Mouse (Mus musculus) CD8-positive naive resting alpha-beta T cell, adult 2 months (primary cell): ENCODE measurements at regions not wholly inside any gene's neighbourhood (a gene's known extent, or its start where the extent isn't known, plus 50 kb on each side); places are given as distances from the start of the nearest gene placed in this dataset.

Source experiments
- DNase-seq, 2 experiments: peaks; one replicate each; pipeline ENCODE4 v3.0.0; 2022; ENCODE audit warnings: low read depth in 2 of 2, low spot score in 2 of 2

GRCm38 (mm10) chr4:47846389-47847318 lies 198.3 kb upstream of the Nr4a3 start:
- DNase-seq, result no peak

GRCm38 (mm10) chr4:47861151-47861550 lies 183.8 kb upstream of the Nr4a3 start:
- DNase-seq, result no peak

GRCm38 (mm10) chr4:47870010-47870637 lies 174.8 kb upstream of the Nr4a3 start:
- DNase-seq, result no peak

- no peak for DNase-seq
Measured at GRCm38 (mm10) chr4:47870638-47871019, 174.3 kb upstream of the Nr4a3 start.

GRCm38 (mm10) chr4:47881560-47881959 lies 163.4 kb upstream of the Nr4a3 start:
- no peak for DNase-seq

- DNase-seq, result no peak
Measured at GRCm38 (mm10) chr4:47882076-47882475, 162.9 kb upstream of the Nr4a3 start.

GRCm38 (mm10) chr4:47899579-47899978 lies 145.4 kb upstream of the Nr4a3 start:
- no peak for DNase-seq

- no peak for DNase-seq
Measured at GRCm38 (mm10) chr4:47902749-47903148, 142.2 kb upstream of the Nr4a3 start.

GRCm38 (mm10) chr4:47912259-47912658 lies 132.7 kb upstream of the Nr4a3 start:
- no peak for DNase-seq

GRCm38 (mm10) chr4:47919576-47919975 lies 125.4 kb upstream of the Nr4a3 start:
- DNase-seq, result no peak

- no peak for DNase-seq
Measured at GRCm38 (mm10) chr4:47931464-47931863, 113.5 kb upstream of the Nr4a3 start.

GRCm38 (mm10) chr4:47933526-47933925 lies 111.4 kb upstream of the Nr4a3 start:
- no peak for DNase-seq

- DNase-seq, result no peak
Measured at GRCm38 (mm10) chr4:47935547-47935946, 109.4 kb upstream of the Nr4a3 start.

GRCm38 (mm10) chr4:47936470-47937125 lies 108.4 kb upstream of the Nr4a3 start:
- DNase-seq, result no peak

- DNase-seq, result no peak
Measured at GRCm38 (mm10) chr4:47947869-47948573, 96.9 kb upstream of the Nr4a3 start.

- no peak for DNase-seq
Measured at GRCm38 (mm10) chr4:47948789-47949188, 96.2 kb upstream of the Nr4a3 start.

- no peak for DNase-seq
Measured at GRCm38 (mm10) chr4:47954576-47955305, 90.2 kb upstream of the Nr4a3 start.

- DNase-seq, result peak; percentile 6 to 30
Measured at GRCm38 (mm10) chr4:47964630-47965029, 80.3 kb upstream of the Nr4a3 start.

GRCm38 (mm10) chr4:47971861-47972260 lies 73.1 kb upstream of the Nr4a3 start:
- no peak for DNase-seq

GRCm38 (mm10) chr4:47979579-47980313 lies 65.2 kb upstream of the Nr4a3 start:
- no peak for DNase-seq
